Mouse (Mus musculus): ENCODE measurements around the gene Sirt1.
A peak's percentile ranks its signal among the peaks of the same experiment; 100 is the strongest.
"Not testable (repeated sequence)": the region's sequence is repeated elsewhere in the genome, so short reads cannot be mapped to it uniquely, and the experiment has no call there.

Sirt1 gene

GRCm38 (mm10) chr10:63381498-63382280 lies at the start of gene Sirt1:
Sirt1 (minus strand) TSS chr10:63381704.
- peak; percentile 38 for DNase-seq (ENCODE audit: inconsistent ontology term)

- peak; percentile 91 for DNase-seq (ENCODE audit: inconsistent ontology term)
Observed at GRCm38 (mm10) chr10:63429785-63430305, 48.3 kb upstream of the Sirt1 start, which contains the start of gene Ctnna3. Ctnna3 (plus strand) TSS chr10:63430098.

GRCm38 (mm10) chr10:63429380-63429779 lies 47.9 kb upstream of the Sirt1 start:
- peak; percentile 97 for DNase-seq (ENCODE audit: inconsistent ontology term)

- no peak for DNase-seq (ENCODE audit: inconsistent ontology term)
Observed at GRCm38 (mm10) chr10:63429023-63429340, 47.5 kb upstream of the Sirt1 start.

- peak; percentile 53 for DNase-seq (ENCODE audit: inconsistent ontology term)
Observed at GRCm38 (mm10) chr10:63428243-63429022, 46.9 kb upstream of the Sirt1 start.

- no peak for DNase-seq (ENCODE audit: inconsistent ontology term)
Observed at GRCm38 (mm10) chr10:63427146-63427545, 45.6 kb upstream of the Sirt1 start.

GRCm38 (mm10) chr10:63424475-63424814 lies 42.9 kb upstream of the Sirt1 start:
- DNase-seq (ENCODE audit: inconsistent ontology term): peak; percentile 19

- DNase-seq (ENCODE audit: inconsistent ontology term): no peak
Observed at GRCm38 (mm10) chr10:63423591-63424474, 42.3 kb upstream of the Sirt1 start.

GRCm38 (mm10) chr10:63422736-63422992 lies 41.2 kb upstream of the Sirt1 start:
- peak; percentile 15 for DNase-seq (ENCODE audit: inconsistent ontology term)

GRCm38 (mm10) chr10:63421739-63422735 lies 40.5 kb upstream of the Sirt1 start, which contains the start of gene Gm7075:
Gm7075 (minus strand) TSS chr10:63421789.
- DNase-seq (ENCODE audit: inconsistent ontology term): peak; percentile 7

GRCm38 (mm10) chr10:63417061-63417460 lies 35.6 kb upstream of the Sirt1 start:
- DNase-seq (ENCODE audit: inconsistent ontology term): no peak

GRCm38 (mm10) chr10:63415850-63416249 lies 34.3 kb upstream of the Sirt1 start:
- DNase-seq (ENCODE audit: inconsistent ontology term): no peak

- no peak for DNase-seq (ENCODE audit: inconsistent ontology term)
Observed at GRCm38 (mm10) chr10:63415287-63415686, 33.8 kb upstream of the Sirt1 start.

GRCm38 (mm10) chr10:63412756-63413155 lies 31.3 kb upstream of the Sirt1 start:
- DNase-seq (ENCODE audit: inconsistent ontology term): no peak

- not testable (repeated sequence) for DNase-seq (ENCODE audit: inconsistent ontology term)
Observed at GRCm38 (mm10) chr10:63411674-63412073, 30.2 kb upstream of the Sirt1 start.

GRCm38 (mm10) chr10:63410162-63410956 lies 28.9 kb upstream of the Sirt1 start:
- peak; percentile 32 for DNase-seq (ENCODE audit: inconsistent ontology term)

- DNase-seq (ENCODE audit: inconsistent ontology term): no peak
Observed at GRCm38 (mm10) chr10:63403636-63404035, 22.1 kb upstream of the Sirt1 start.

- no peak for DNase-seq (ENCODE audit: inconsistent ontology term)
Observed at GRCm38 (mm10) chr10:63402731-63403504, 21.4 kb upstream of the Sirt1 start.

GRCm38 (mm10) chr10:63396963-63397362 lies 15.5 kb upstream of the Sirt1 start:
- no peak for DNase-seq (ENCODE audit: inconsistent ontology term)
